Mouse (Mus musculus): ENCODE measurements around the gene Rplp2. TPM values are rescaled to one million over a fixed set of nuclear protein-coding genes. Genes with fewer than 3 reads are reported as not detected.

Rplp2 gene
- polyA plus RNA-seq, 1 experiment: 584 TPM

DNA sequence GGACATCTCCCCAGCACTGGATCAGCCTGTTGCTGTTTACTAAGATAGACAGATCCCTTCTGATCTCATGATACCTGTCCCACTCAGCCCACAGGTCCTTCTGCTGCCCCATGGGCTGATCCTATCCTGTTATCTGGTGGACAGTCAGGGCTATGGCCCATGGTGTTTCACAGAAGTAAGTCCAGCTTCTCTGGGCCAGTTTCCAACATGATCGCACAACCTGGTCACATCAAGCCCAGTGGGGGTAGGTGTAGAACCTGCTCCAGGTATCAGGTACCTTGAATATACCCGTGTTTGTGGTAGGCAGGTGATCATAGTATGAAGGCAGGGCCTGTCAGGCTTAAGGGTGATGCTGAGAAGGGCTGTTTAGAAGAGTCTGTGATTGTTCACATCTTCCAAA is 48.2 kb downstream of the Rplp2 start:
- Histone ChIP-seq H3K4me3 (replicated peaks) (no peak overlapping the region), H3K27me3 (ENCODE audit: control insufficient read depth) (no peaks in the 10 kb centered on the region), H3K4me1 (ENCODE audit: control insufficient read depth) (peaks cover 25% of the 10 kb centered on the region), H3K9me3 (ENCODE audit: control insufficient read depth, low read length) (no peaks in the 10 kb centered on the region), H3K36me3 (ENCODE audit: control insufficient read depth) (peaks cover 91% of the 10 kb centered on the region)
- no peak for TF ChIP-seq TAL1 (IDR thresholded peaks at IDR 0.05; ENCODE audit: low read length)
- TF ChIP-seq GATA1 (IDR thresholded peaks at IDR 0.05; ENCODE audit: low read length): no peak

DNA sequence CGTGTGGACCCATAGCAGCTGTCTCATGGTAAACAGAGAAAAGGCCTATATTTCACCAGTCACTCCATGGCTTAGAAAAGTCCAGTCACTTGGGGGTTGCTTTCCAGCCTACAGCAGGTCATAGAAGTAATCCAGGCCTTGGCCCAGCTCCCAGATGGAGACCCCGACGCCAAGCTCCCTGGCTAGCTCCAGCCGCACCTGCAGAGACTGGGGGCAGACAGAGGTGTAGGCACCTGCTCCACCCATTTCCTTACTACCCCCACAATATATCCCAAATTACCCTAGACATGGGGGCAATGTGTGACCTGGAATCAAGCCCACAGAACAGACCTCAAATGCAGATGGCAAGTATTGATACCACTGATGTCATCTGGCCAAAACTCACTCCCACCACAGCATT is 48.8 kb downstream of the Rplp2 start:
- H3K27me3 ChIP-seq (ENCODE audit: control insufficient read depth): no peaks in the 10 kb centered on the region
- no peak overlapping the region for H3K4me3 ChIP-seq (replicated peaks)
- no peak for TF ChIP-seq GATA1 (IDR thresholded peaks at IDR 0.05; ENCODE audit: low read length)
- TF ChIP-seq TAL1 (IDR thresholded peaks at IDR 0.05; ENCODE audit: low read length): no peak
- H3K4me1 ChIP-seq (ENCODE audit: control insufficient read depth): peaks cover 23% of the 10 kb centered on the region
- H3K9me3 ChIP-seq (ENCODE audit: control insufficient read depth, low read length): no peaks in the 10 kb centered on the region
- peaks cover 88% of the 10 kb centered on the region for H3K36me3 ChIP-seq (ENCODE audit: control insufficient read depth)

DNA sequence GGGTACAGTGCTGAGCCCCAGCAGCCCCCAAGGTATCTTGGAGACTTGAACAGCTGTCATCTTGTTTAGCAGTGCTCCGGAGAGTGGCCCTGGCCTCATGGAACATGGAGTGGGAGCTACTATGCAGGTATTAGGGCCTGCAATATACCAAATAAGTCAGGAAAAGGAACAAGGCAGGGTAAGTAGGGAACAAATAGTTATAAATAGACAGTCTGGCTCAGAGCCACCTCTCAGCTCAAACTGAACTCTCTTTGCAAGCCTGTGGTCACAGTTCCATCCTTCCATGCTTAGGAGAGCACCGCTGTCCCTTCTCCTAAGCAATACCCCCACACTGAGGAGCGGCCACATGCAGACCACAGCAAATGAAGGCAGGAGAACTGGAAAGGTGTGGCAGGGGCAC is 50.4 kb downstream of the Rplp2 start:
- Histone ChIP-seq H3K27me3 (ENCODE audit: control insufficient read depth) (no peaks in the 10 kb centered on the region), H3K9me3 (ENCODE audit: control insufficient read depth, low read length) (no peaks in the 10 kb centered on the region; the same call in 1 of the 2 replicates), H3K4me3 (replicated peaks) (no peak overlapping the region), H3K4me1 (ENCODE audit: control insufficient read depth) (peaks cover 21% of the 10 kb centered on the region), H3K36me3 (ENCODE audit: control insufficient read depth) (peaks cover 89% of the 10 kb centered on the region)
- TF ChIP-seq GATA1 (IDR thresholded peaks at IDR 0.05; ENCODE audit: low read length) (no peak), TAL1 (IDR thresholded peaks at IDR 0.05; ENCODE audit: low read length) (no peak)

Other genes with a start within 250 kb of the Rplp2 start
- 0.28 and 0.51 TPM in 2 replicates for gene Lmntd2, start 233.3 kb upstream of the Rplp2 start, polyA plus RNA-seq (2012)
- gene Rassf7, start 231.5 kb upstream of the Rplp2 start, polyA plus RNA-seq (2012): 7.3 and 10.7 TPM in 2 replicates
- gene Phrf1, start 218.6 kb upstream of the Rplp2 start, polyA plus RNA-seq (2012): 19.7 and 20.3 TPM in 2 replicates
- gene Irf7, start 180.9 kb upstream of the Rplp2 start, polyA plus RNA-seq (2012): 2.2 and 2.9 TPM in 2 replicates
- not detected in 2 replicates for gene Cdhr5, start 170.6 kb upstream of the Rplp2 start, polyA plus RNA-seq (2012)
- gene Sct, start 168.2 kb upstream of the Rplp2 start, polyA plus RNA-seq (2012): not detected in 2 replicates
- not detected in 2 replicates for gene Drd4, start 155.4 kb upstream of the Rplp2 start, polyA plus RNA-seq (2012)
- 7.6 and 8.1 TPM in 2 replicates for gene Deaf1, start 119.7 kb upstream of the Rplp2 start, polyA plus RNA-seq (2012)
- gene Tmem80, start 119.6 kb upstream of the Rplp2 start, polyA plus RNA-seq (2012): 4.6 TPM in 2 replicates
- gene Eps8l2, start 108.5 kb upstream of the Rplp2 start, polyA plus RNA-seq (2012): 0.05 and 0.09 TPM in 2 replicates
- gene Taldo1, start 55.2 kb upstream of the Rplp2 start, polyA plus RNA-seq (2012): 53.1 and 91.9 TPM in 2 replicates
- 0.16 and 0.42 TPM in 2 replicates for gene Gatd1, start 33.2 kb upstream of the Rplp2 start, polyA plus RNA-seq (2012)
- gene Cend1, start 17.9 kb upstream of the Rplp2 start, polyA plus RNA-seq (2012): not detected in 2 replicates
- 0.70 and 0.97 TPM in 2 replicates for gene Slc25a22, start 9.5 kb upstream of the Rplp2 start, polyA plus RNA-seq (2012)
- 5.6 and 9.3 TPM in 2 replicates for gene Pidd1, start 3.3 kb upstream of the Rplp2 start, polyA plus RNA-seq (2012)
- gene Pnpla2, start 7.8 kb downstream of the Rplp2 start, polyA plus RNA-seq (2012): 3.0 and 3.4 TPM in 2 replicates
- 0.06 and 0.12 TPM in 2 replicates for gene Cracr2b, start 13.7 kb downstream of the Rplp2 start, polyA plus RNA-seq (2012)
- gene Cd151, start 20.0 kb downstream of the Rplp2 start, polyA plus RNA-seq (2012): 1.0 and 1.1 TPM in 2 replicates
- gene Polr2l, start 27.8 kb downstream of the Rplp2 start, polyA plus RNA-seq (2012): 15.4 and 17.1 TPM in 2 replicates
- 0.31 and 0.46 TPM in 2 replicates for gene Tspan4, start 27.9 kb downstream of the Rplp2 start, polyA plus RNA-seq (2012)
- 1.7 and 2.6 TPM in 2 replicates for gene Chid1, start 92.5 kb downstream of the Rplp2 start, polyA plus RNA-seq (2012)
- gene Ap2a2, start 114.8 kb downstream of the Rplp2 start, polyA plus RNA-seq (2012): 8.6 and 9.2 TPM in 2 replicates
- gene Muc6, start 207.9 kb downstream of the Rplp2 start, polyA plus RNA-seq (2012): 0.47 and 0.57 TPM in 2 replicates
- 0.06 and 0.08 TPM in 2 replicates for gene Muc2, start 243.0 kb downstream of the Rplp2 start, polyA plus RNA-seq (2012)